Mouse (Mus musculus) liver, postnatal 0 days (tissue): ENCODE data around the gene Tesk2.

Experiments used
- CTCF ChIP-seq: sonication (generic); IDR thresholded peaks from 2 replicates; pipeline ENCODE4 v1.5.1; 2016; ENCODE audit warnings: antibody characterized with exemption, low read depth
- EP300 ChIP-seq: IDR thresholded peaks from 2 replicates; pipeline ENCODE4 v1.6.1; 2016; ENCODE audit warnings: antibody characterized with exemption, low read depth, mild to moderate bottlenecking

DNA sequence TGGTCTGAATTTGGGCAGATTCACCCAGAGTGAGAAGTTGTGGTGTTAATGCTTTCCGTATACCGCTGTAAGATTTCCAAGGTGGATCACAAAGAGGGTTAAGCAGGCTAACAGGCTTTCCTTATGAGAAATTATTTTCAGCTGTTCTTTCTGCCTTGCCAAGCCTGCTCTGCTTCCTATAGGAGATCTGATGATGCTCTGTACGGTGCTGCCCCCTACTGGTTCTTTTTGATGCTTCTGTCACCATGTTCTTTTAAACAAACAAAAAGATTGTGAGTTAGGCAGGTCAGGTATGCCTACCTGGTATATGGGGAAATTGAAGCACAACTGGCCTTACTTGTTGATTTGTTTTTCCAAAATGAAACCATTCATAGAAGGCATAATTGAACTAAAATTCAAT lies 68.2 kb downstream of the Tesk2 start:
- TF ChIP-seq CTCF (peak; percentile 89), EP300 (no peak)
